Mouse (Mus musculus) liver, embryonic 18 days (tissue): ENCODE results near the gene Nktr. TPM values are rescaled to one million over a fixed set of nuclear protein-coding genes. Genes with fewer than 3 reads are reported as not detected.

ENCODE experiments used
- polyA plus RNA-seq: library from polyadenylated mRNA; depleted of rRNA; stranded (reverse); fragments of >200 nt; gene quantifications from 2 replicates; pipeline ENCODE4 v1.2.3, GENCODE M21; 2012; rRNA removed

Gene Nktr
- 31.3 and 37.7 TPM in 2 replicates for polyA plus RNA-seq

GRCm38 (mm10) chr9:121718792-121719318 is at the start of gene Nktr:
Nktr (plus strand) TSS chr9:121719169.

DNA sequence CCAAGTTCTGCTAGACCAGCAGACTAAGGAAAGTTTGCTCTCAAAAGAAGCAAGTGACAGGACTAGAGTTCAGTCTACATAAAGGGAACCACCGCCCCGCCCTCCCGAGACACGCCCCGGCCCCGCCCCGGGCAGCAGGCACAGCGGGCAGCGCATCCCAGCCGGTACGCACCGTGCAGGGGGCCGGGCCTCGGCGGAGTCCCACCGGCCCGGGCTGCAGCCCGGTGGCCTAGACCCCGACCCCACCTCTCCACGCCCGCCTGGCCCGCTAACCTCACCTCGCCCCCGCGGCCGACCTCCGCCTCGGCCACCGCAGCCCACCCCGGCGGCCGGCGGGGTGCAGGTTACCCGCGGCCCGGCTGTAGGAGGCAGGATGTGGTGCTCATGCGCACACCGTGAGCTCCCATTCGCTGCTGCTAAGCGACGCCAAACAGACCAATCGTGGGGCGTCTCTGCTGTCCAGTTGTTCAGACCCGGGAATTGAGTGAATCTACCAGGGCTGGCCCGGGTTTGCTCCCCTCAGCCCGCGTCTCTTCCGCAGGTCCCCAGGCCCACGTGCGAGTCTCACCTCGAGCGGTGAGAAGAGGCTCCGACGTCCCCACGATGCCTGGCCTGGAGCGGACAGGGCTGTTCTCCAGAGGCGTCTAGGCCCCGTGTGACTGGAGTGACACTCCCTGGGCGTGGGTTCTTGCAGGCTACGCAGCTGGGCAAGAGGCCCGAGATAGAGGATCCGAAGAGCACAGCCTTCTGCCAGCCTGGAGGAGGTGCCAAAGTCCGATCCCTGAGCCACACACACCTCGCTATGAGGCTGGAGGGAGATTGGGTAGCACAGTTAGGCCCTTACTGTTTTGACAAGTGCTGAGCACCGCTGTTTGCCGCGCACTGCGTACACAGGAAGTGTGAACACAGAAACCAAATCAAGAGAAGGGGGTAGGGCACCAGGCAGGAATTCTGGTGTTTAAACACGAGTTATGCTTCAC is 14.0 kb upstream of the Nktr start, which contains the start of gene Sec22c:
TSS of gene Sec22c (minus strand) at position 845 of the 980 bp plus-strand sequence.

DNA sequence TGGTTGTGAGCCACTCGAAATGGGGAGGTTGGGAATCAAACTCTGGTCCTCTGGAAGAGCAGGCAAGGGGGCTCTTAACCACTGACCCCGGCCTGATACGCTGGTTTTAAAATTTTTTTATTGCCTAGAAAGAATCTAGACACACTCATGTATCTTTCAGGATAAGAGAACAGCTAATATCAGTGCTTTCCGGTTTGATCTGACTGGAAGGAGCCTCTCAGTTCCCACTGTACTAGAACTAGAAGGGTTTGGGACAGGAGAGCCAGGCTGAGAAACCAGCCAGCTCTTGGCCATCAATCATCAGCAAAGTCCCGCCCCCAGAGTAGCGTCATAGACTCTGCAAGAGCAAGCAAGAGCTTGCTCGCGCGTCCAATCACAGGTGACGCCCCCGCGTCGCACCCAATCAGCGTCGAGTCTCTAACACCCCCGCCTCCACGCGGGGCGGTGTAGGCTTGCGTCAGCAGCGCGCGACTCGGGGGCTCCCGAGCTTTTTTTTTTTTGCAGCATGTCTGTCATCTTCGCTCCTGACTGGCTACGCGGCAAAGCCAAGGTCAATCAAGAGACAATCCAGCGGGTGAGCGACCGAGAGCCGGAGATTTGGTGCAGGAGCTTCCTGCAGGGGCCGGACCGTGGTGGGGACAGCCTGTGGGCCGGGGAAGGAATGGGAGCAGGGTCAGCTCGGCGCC is 8.9 kb upstream of the Nktr start, which contains the start of gene Ss18l2:
TSS of gene Ss18l2 (plus strand) at position 432 of the 686 bp plus-strand sequence.

DNA sequence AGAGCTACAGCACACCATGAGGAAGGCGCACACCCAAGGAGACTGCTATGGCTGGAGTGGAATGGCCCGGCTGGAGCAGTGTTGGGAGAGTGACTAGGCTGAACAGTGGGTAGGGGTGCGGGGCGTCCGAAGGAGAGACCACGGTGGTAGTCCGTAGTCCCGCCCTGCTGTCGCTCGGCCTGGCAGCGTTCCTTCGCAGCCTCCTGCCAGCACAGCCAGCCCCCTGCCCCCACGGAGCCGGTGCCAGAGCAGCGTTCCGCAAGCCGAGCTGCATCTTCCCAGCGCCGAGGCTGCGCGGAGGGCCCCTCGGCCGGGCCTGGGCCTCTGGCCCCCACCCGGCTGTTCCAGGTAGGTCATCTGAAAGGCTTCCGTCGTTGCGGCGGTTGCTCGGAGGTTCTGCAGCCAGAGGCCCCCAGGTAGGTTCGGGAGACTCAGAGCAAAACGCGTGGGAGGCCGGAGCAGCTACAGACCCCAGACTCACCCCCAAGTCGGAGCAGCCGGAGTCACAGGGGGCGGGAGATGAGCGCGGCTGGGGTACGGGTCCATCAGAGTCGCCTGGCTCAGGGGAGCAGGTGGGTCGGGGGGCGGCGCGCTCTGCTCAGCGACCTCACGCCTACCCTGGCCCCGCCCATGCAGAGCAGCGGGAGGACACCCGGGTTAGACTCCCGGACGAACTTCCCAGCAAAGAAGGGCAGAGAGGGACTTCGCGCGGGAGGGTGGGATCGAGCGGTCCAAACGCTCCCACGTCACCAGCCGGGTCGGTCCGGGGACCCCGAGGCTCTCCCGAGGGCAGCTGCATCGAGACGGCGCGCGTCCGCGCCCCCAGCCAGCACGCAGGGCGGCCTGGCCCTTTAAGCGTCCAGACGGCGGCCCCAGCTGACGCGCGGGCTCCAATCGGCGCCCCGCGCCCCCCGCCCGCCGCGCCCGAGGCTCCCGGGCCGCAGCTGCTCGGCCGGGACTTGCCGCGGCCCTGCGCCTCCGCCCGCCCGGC is 40.4 kb downstream of the Nktr start, which contains the start of gene Zfp651:
TSS of gene Zfp651 (plus strand) at position 240 of the 991 bp plus-strand sequence.

GRCm38 (mm10) chr9:121777484-121778065 is 58.6 kb downstream of the Nktr start, which contains the start of gene Klhl40:
Klhl40 (plus strand) TSS chr9:121777607.

DNA sequence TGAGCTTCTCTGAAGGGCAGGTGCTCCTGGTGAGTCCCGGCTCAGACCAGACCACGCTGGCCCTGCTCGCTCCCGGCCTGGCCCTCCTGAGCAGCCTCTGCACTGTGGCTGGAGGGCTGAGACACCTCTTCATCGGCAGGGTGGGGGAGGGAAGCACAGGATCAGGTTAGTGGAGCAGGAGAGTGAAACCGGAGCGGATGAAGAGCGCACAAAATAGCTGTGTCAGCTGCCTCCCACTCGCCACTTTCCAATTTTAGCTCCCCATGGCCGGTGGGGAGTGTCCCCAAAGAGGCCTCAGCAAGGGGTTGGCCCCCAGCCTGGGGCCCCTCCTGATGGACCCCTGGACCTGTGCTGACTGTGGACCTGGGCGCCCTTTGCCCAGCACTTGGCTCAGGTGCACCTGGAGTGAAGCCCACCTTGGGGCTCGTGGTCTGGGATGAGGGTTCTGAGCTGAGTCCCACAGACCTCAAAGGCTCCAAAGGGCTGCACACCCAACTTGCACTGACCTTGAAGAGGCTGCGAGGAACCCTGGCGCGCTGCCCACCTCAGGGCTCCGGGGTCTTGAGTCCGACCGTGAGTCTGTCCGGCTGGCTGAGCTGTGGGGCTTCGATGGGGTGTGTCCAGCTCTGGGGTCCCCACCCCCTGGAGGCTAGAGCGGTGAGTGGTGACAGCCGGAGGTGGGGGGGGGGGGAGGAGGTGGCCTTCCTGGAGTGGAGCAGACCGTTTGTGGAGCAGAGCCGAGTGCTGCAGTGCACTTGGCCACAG is 73.0 kb downstream of the Nktr start, which contains the start of gene Hhatl:
TSS of gene Hhatl (minus strand) at position 751 of the 765 bp plus-strand sequence.

Other genes with a start within 250 kb of the Nktr start
- gene Cck, start 223.5 kb upstream of the Nktr start, polyA plus RNA-seq: 0.17 TPM in 1 of 2 replicates, not detected in the other
- 0.05 and 0.08 TPM in 2 replicates for gene Lyzl4, start 77.1 kb upstream of the Nktr start, polyA plus RNA-seq
- gene Vipr1, start 76.5 kb upstream of the Nktr start, polyA plus RNA-seq: 0.75 and 0.77 TPM in 2 replicates
- 1.6 and 1.7 TPM in 2 replicates for gene Sec22c, start 13.7 kb upstream of the Nktr start, polyA plus RNA-seq
- 34.9 TPM in 2 replicates for gene Ss18l2, start 8.8 kb upstream of the Nktr start, polyA plus RNA-seq
- gene Zfp651, start 40.2 kb downstream of the Nktr start, polyA plus RNA-seq: 2.5 and 2.9 TPM in 2 replicates
- 0.04 TPM in 1 of 2 replicates, not detected in the other for gene Klhl40, start 58.4 kb downstream of the Nktr start, polyA plus RNA-seq
- gene Hhatl, start 73.3 kb downstream of the Nktr start, polyA plus RNA-seq: 0.03 and 0.06 TPM in 2 replicates
- gene Ccdc13, start 120.3 kb downstream of the Nktr start, polyA plus RNA-seq: 0.01 and 0.03 TPM in 2 replicates
- gene Higd1a, start 139.2 kb downstream of the Nktr start, polyA plus RNA-seq: 30.3 and 36.7 TPM in 2 replicates
- 0.79 and 1.0 TPM in 2 replicates for gene Ackr2, start 179.2 kb downstream of the Nktr start, polyA plus RNA-seq
- gene Cyp8b1, start 197.1 kb downstream of the Nktr start, polyA plus RNA-seq: 32.3 and 59.7 TPM in 2 replicates
- 0.77 and 0.89 TPM in 2 replicates for gene Fam198a, start 231.8 kb downstream of the Nktr start, polyA plus RNA-seq